Mouse (Mus musculus) heart, postnatal 0 days (tissue): Measurements from ENCODE around the gene Agbl4.

Experiments
- CTCF ChIP-seq: IDR thresholded peaks from 2 replicates; pipeline ENCODE4 v1.5.1; 2016; ENCODE audit warnings: antibody characterized with exemption, control low read depth, low read depth
- EP300 ChIP-seq: IDR thresholded peaks from 2 replicates; pipeline ENCODE4 v1.6.1; 2016; ENCODE audit warnings: antibody characterized with exemption, low read depth

GRCm38 (mm10) chr4:111704975-111705374 lies 1307.5 kb downstream of the Agbl4 start:
- no peak for TF ChIP-seq EP300
- TF ChIP-seq CTCF = no peak
